Mouse (Mus musculus): ENCODE data around the gene Ndufa6. TPM values are rescaled to one million over a fixed set of nuclear protein-coding genes. Genes with fewer than 3 reads are reported as not detected.

Ndufa6 gene
- polyA plus RNA-seq, 1 experiment from 2014 or later, result 493 TPM

GRCm38 (mm10) chr15:82341036-82341501, 13.1 kb downstream of the Ndufa6 start:
- TF ChIP-seq CTCF (IDR thresholded peaks at IDR 0.05), result no peak
- CTCF ChIA-PET, result no interaction called here
- POLR2A ChIA-PET, result no interaction called here
- in situ Hi-C loops (cut with MboI; ENCODE audit: low pct_unique_long_range_greater_than_20kb), result no loop called here
- DNase-seq (ENCODE audit: low read depth, low spot score), result no peak
- H3K27me3 ChIP-seq, result no peaks in the 10 kb centered on the region
- ATAC-seq, result no peak

GRCm38 (mm10) chr15:82340414-82341035, 13.6 kb downstream of the Ndufa6 start:
- DNase-seq (ENCODE audit: low read depth, low spot score) (no peak), ATAC-seq (no peak)
- in situ Hi-C loops (cut with MboI; ENCODE audit: low pct_unique_long_range_greater_than_20kb), result no loop called here
- CTCF ChIA-PET, result no interaction called here
- no peaks in the 10 kb centered on the region for H3K27me3 ChIP-seq
- no peak for TF ChIP-seq CTCF (IDR thresholded peaks at IDR 0.05)
- POLR2A ChIA-PET, result interaction anchor here (1.4 kb wide), 1 partner anchor 36 kb away, joined by 3 read pairs; no protein-coding TSS in a partner anchor

GRCm38 (mm10) chr15:82339634-82340254, 14.4 kb downstream of the Ndufa6 start:
- POLR2A ChIA-PET, result interaction anchor here (1.4 kb wide), 1 partner anchor 35 kb away, joined by 3 read pairs; no protein-coding TSS in a partner anchor
- ATAC-seq, result no peak
- in situ Hi-C loops (cut with MboI; ENCODE audit: low pct_unique_long_range_greater_than_20kb), result no loop called here
- no peak for DNase-seq (ENCODE audit: low read depth, low spot score)
- H3K27me3 ChIP-seq, result no peaks in the 10 kb centered on the region
- no peak for TF ChIP-seq CTCF (IDR thresholded peaks at IDR 0.05)
- CTCF ChIA-PET, result interaction anchor here (1.8 kb wide), 1 partner anchor 14 kb away, joined by 5 read pairs; the partner anchor contains the start of gene Ndufa6

GRCm38 (mm10) chr15:82339150-82339549, 15.0 kb downstream of the Ndufa6 start:
- ATAC-seq, result no peak
- ChIA-PET POLR2A (interaction anchor here (0.8 to 1.5 kb wide), 3 partner anchors 34 to 57 kb away, joined by 3 to 9 read pairs (median 3); no protein-coding TSS in a partner anchor), CTCF (interaction anchor here (1.5 to 1.8 kb wide), 2 partner anchors 15 kb away, joined by 5 to 6 read pairs; partner anchors contain the start of gene Ndufa6)
- no peaks in the 10 kb centered on the region for H3K27me3 ChIP-seq
- in situ Hi-C loops (cut with MboI; ENCODE audit: low pct_unique_long_range_greater_than_20kb), result no loop called here
- no peak for DNase-seq (ENCODE audit: low read depth, low spot score)
- no peak for TF ChIP-seq CTCF (IDR thresholded peaks at IDR 0.05)

GRCm38 (mm10) chr15:82338593-82339112, 15.5 kb downstream of the Ndufa6 start, which contains the start of the genes Naga, Pheta2 and Smdt1:
Gene Naga (minus strand): TSS chr15:82338925.
Gene Pheta2 (plus strand): TSS chr15:82338942.
Gene Smdt1 (plus strand): TSS chr15:82338959.
- in situ Hi-C loops (cut with MboI; ENCODE audit: low pct_unique_long_range_greater_than_20kb), result no loop called here

GRCm38 (mm10) chr15:82337875-82338274, 16.2 kb downstream of the Ndufa6 start:
- CTCF ChIA-PET, result interaction anchor here (1.1 to 1.8 kb wide), 3 partner anchors 14 to 19 kb away, joined by 3 to 6 read pairs (median 5); partner anchors contain the start of gene Ndufa6
- ATAC-seq (no peak), DNase-seq (ENCODE audit: low read depth, low spot score) (no peak)
- in situ Hi-C loops (cut with MboI; ENCODE audit: low pct_unique_long_range_greater_than_20kb), result no loop called here
- H3K27me3 ChIP-seq, result no peaks in the 10 kb centered on the region
- no peak for TF ChIP-seq CTCF (IDR thresholded peaks at IDR 0.05)
- POLR2A ChIA-PET, result interaction anchor here (0.9 to 1.5 kb wide), 2 partner anchors 13 to 56 kb away, joined by 3 to 9 read pairs; no protein-coding TSS in a partner anchor

More at GRCm38 (mm10) chr15:82338593-82339112, 15.5 kb downstream of the Ndufa6 start, which contains the start of the genes Naga, Pheta2 and Smdt1:
- POLR2A ChIA-PET, result interaction anchor here (0.8 to 1.5 kb wide), 3 partner anchors 14 to 57 kb away, joined by 3 to 9 read pairs (median 3); no protein-coding TSS in a partner anchor
- no peak for TF ChIP-seq CTCF (IDR thresholded peaks at IDR 0.05)
- peak; percentile 79 for DNase-seq (ENCODE audit: low read depth, low spot score)
- no peaks in the 10 kb centered on the region for H3K27me3 ChIP-seq
- CTCF ChIA-PET, result interaction anchor here (1.1 to 1.8 kb wide), 3 partner anchors 14 to 19 kb away, joined by 3 to 6 read pairs (median 5); partner anchors contain the start of gene Ndufa6
- ATAC-seq, result peak; percentile 88

- DNase-seq (ENCODE audit: low read depth, low spot score), result no peak
- ChIA-PET POLR2A (no interaction called here), CTCF (no interaction called here)
- TF ChIP-seq CTCF (IDR thresholded peaks at IDR 0.05), result no peak
- no peak for ATAC-seq
- in situ Hi-C loops (cut with MboI; ENCODE audit: low pct_unique_long_range_greater_than_20kb), result no loop called here
- H3K27me3 ChIP-seq, result no peaks in the 10 kb centered on the region
Observed at GRCm38 (mm10) chr15:82336629-82337028, 17.5 kb downstream of the Ndufa6 start.

- CTCF ChIA-PET, result no interaction called here
- DNase-seq (ENCODE audit: low read depth, low spot score), result no peak
- no peaks in the 10 kb centered on the region for H3K27me3 ChIP-seq
- ATAC-seq, result no peak
- POLR2A ChIA-PET, result interaction anchor here (1.1 kb wide), 1 partner anchor 12 kb away, joined by 3 read pairs; no protein-coding TSS in a partner anchor
- no peak for TF ChIP-seq CTCF (IDR thresholded peaks at IDR 0.05)
- in situ Hi-C loops (cut with MboI; ENCODE audit: low pct_unique_long_range_greater_than_20kb), result no loop called here
Observed at GRCm38 (mm10) chr15:82335194-82335593, 18.9 kb downstream of the Ndufa6 start.

- ChIA-PET POLR2A (interaction anchor here (1.5 kb wide), 1 partner anchor 13 kb away, joined by 3 read pairs; no protein-coding TSS in a partner anchor), CTCF (interaction anchor here (0.7 to 2.6 kb wide), 3 partner anchors 13 to 44 kb away, joined by 3 to 6 read pairs (median 3); partner anchors contain the start of genes Naga, Pheta2 and Smdt1)
- no peak for TF ChIP-seq CTCF (IDR thresholded peaks at IDR 0.05)
- H3K27me3 ChIP-seq, result no peaks in the 10 kb centered on the region
- no peak for ATAC-seq
- in situ Hi-C loops (cut with MboI; ENCODE audit: low pct_unique_long_range_greater_than_20kb), result no loop called here
- no peak for DNase-seq (ENCODE audit: low read depth, low spot score)
Observed at GRCm38 (mm10) chr15:82325382-82325781, 28.7 kb downstream of the Ndufa6 start.

GRCm38 (mm10) chr15:82322195-82322594, 31.9 kb downstream of the Ndufa6 start:
- POLR2A ChIA-PET, result interaction anchor here (0.6 kb wide), 1 partner anchor 796 kb away, joined by 6 read pairs; no protein-coding TSS in a partner anchor
- no peak for TF ChIP-seq CTCF (IDR thresholded peaks at IDR 0.05)
- in situ Hi-C loops (cut with MboI; ENCODE audit: low pct_unique_long_range_greater_than_20kb), result no loop called here

More at GRCm38 (mm10) chr15:82322195-82322594, 31.9 kb downstream of the Ndufa6 start:
- no peaks in the 10 kb centered on the region for H3K27me3 ChIP-seq
- CTCF ChIA-PET, result interaction anchor here (1.6 kb wide), 1 partner anchor 15 kb away, joined by 3 read pairs; no protein-coding TSS in a partner anchor
- ATAC-seq (no peak), DNase-seq (ENCODE audit: low read depth, low spot score) (no peak)
